Mouse (Mus musculus) liver (tissue): ENCODE results near the gene Kdm4c.
A peak's percentile ranks its signal among the peaks of the same experiment; 100 is the strongest.
"Not testable (repeated sequence)": the region's sequence is repeated elsewhere in the genome, so short reads cannot be mapped to it uniquely, and the experiment has no call there.

Experiments used
- DNase-seq: peaks from one replicate; pipeline ENCODE4 v3.0.0-alpha.2; 2020; ENCODE audit warnings: mixed read lengths

Kdm4c gene

DNA sequence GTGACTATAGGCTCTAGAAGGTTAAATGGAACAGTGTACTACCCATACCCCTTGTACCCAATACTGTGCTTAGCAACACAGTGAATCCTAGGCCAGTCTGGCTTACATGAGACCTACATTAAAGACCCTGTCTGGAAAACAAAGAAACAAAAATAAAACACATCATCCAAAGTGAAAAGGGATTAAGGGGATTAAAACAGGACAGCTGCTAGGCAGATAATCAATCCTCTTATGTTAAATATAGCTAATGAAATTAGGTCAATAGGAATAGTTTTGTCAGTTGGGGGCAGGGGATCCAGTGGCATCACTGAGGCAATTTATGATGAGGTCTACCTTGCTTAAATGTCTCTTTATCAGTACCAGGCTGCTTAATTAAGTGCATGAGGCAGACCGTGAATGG is at the start of gene Kdm4c:
Gene Kdm4c (plus strand): TSS at position 322 of the 400 bp plus-strand sequence.
- DNase-seq, result no peak

DNA sequence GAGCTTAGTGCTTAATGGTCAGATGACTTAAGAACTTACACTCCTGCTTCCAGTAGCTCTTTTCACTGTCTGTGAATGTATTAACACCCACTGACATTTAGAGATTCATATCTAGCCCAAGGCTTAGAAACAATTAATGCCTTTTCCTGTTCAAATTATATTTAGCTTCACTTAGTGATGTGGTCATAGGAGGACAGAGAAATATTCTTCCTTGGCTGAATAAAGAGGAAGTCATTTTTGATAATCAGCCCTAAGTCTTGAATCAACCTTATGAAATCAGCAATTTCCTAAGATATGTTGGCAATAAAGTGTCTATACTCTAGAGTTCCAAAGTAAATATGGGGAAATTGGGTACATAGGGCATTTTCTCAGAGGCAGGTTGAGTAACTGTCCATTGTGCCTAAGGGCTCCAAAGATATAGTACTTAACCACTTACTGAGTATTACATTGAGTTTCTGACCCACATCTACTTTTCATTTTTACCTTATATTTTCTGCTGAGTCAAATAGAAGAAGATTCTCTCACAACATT is 41.0 kb upstream of the Kdm4c start:
- DNase-seq, result no peak

DNA sequence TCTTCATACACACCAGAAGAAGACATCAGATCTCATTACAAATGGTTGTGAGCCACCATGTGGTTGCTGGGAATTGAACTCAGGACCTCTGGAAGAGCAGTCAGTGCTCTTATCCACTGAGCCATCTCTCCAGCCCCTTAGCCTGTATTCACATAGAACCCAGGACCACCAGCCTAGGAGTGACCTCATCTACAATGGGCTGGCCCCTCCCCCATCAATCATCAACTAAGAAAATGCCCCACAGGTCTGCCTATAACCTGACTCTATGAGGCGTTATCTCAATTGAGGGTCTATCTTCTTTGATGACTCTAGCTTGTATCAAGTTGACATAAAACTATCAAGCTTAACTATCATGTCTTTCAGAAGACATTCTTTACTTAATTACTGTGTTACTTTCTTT is 20.5 kb upstream of the Kdm4c start:
- not testable (repeated sequence) for DNase-seq

DNA sequence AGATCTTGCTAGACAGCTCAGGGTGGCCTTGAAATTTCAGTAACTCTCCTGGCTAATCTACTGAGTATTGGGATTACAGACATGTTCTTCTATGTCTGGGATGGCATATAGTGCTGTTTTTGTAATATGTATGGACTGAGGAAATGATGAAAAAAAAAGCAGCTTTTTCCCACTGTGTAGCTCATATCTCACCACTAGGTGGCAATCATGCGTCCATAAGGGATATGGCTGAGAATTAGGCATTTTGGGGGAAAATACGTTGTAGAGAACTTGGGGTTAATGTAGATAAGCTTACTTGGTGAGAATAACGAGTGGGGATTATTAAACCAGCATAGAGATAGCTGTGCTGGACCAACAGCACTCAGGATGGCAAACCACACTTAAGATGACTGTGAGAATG is 19.9 kb upstream of the Kdm4c start:
- DNase-seq, result no peak

DNA sequence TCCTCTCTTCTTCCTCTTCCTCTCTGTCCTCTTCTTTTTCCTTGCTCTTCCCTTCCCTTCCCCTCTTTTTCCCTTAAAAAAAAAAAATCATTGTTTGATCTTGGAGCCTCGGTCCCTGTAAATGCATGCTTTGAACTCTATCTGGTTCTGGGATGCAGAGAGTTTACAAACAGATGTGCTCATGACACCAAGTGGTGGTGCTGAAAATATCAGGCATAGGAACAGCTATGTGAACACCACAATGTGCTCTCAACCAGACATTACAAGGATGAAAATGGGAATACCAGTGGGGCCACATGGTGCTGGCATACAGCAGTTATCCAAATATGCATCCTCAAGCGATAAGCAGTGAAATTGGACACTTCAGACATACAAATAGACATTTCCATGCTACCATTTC is 18.1 kb upstream of the Kdm4c start:
- no peak for DNase-seq

DNA sequence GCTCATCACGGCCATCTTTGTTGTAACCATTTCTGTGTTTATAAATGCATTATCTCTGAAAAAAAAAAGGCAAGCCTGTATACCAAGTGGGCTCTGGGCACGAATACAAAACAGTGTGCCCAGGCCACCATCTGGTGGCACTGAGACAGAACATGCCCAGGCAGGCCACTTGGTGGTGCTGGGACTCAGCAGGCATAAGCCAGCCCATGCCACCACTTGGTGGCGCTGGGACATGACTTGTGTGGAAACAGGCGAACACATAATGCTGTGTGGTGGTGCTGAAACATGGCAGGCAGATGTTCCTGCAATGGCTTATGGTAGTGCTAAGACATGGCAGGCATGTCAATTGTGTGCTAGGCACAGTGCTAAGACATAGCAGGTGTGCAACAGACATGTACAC is 11.3 kb upstream of the Kdm4c start:
- peak; percentile 17 for DNase-seq

DNA sequence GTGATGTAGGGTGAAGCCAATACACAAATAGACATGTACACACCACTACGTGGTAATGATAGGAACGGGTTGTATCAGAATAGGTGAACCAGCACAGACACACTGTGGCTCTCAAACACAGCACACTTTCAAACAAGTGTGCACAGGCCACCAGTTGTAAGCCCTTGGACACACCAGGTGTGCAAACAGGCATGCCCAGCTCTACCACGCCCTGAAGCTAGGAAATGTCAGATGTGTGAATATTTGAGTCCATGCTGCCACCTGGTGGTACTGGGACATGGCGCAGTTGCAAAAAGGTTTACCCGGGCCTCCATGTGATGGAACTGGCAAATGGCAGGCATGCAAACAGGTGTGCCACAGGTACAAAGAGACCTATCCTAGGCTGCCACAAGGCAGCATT is 10.9 kb upstream of the Kdm4c start:
- DNase-seq, result peak; percentile 39

DNA sequence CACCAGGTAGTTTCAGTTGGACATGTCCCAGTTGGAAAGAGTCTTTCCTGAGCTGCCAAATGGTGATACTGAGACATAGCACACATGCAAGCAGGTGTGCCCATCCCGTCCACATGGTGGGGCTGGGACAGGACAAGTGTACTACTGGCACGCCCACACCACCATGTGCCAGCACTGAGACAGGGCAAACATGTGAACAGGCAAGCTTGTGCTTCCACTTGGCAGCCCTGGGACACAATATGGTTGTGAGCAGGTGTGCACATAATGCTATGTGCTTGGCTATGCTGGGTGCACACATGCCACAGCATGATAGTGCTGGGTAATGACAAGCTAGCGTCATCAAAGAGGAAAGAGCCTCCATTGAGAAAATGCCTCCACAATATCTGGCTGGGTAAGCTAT is 8.8 kb upstream of the Kdm4c start:
- no peak for DNase-seq

DNA sequence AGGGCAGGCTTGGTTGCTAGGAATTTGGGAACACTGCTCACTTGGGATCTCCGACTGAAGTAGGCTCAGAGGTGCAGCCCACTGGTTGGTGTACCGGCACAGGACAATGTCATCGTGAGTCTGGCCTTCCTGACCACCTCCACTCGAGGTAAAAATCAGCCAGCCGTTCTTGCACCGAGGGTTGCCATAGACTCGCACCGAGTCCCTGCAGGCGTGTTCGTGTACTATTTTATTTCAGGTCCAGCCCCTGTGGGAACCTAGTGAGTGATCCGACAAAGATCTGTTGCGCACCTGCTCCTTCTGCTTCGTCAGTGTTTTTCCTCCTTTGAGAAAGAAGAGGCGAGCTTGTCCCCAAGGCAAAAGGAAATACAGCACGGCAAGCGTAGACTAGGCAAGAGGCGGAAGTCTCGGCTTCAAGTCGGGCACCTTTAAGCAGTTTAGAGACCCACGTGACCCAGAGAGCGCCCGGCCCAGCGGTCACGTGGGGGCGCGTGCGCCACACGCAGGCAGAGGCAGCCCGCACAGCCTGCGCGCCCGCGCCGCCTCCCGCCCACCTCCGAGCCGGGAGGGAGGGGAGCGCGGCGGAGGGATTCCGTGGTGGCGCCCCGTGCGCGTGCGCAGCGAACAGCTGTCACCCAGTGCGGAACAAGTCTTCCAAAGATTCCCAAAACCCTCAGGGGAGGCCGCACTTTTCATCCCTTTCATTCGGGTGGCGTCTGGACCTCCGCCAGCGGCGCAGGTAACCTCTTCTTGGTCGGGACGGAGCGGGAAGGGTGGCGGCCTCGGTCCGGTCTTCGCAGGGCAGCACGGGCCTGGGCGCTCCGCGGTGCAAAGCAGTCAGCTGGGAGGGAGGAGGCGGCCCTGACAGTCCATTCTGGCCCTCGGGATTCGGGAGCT is 9.3 kb downstream of the Kdm4c start:
- DNase-seq, result peak; percentile 95

DNA sequence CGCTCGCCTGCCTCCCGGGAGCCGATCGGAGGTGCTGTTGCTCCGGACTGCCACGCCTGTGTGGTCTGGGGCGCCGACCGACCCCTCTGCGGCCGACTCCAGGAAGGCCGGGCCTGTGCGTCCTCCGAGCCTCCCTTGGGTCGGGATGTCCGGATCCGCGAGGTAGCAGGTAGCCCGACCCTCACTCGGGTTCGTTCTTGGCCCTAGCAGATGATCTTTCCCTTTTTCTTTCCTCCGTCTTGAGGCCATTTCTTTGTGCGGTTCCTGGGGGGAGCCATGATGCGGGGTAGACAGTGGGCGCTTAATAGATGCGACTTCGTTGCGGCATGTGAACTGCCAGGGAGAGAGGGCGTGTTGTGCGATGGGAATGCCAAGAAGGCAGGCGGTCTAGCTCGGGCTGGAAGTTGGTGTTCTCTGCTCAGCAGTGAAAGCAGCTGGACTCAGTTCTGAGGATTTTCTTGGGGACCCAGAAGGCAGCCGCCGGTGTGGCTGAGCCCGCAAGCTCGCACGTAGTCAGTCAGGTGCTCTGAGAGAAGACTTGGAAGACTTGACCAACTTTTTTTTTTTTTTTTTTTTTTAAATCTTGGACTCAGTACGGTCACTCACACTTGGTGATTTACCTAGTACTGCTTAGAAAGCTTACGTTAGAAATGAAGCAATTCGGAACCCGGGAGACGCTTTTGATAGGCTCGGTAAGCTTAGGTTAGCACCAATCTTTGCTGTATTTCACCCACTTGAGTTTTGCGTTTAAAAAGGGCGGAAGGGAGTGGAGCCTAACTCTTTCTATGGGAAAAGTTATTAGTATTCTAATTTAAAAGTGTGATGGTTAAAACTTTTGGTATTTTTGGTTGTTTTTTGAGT is 10.2 kb downstream of the Kdm4c start:
- DNase-seq, result peak; percentile 58

DNA sequence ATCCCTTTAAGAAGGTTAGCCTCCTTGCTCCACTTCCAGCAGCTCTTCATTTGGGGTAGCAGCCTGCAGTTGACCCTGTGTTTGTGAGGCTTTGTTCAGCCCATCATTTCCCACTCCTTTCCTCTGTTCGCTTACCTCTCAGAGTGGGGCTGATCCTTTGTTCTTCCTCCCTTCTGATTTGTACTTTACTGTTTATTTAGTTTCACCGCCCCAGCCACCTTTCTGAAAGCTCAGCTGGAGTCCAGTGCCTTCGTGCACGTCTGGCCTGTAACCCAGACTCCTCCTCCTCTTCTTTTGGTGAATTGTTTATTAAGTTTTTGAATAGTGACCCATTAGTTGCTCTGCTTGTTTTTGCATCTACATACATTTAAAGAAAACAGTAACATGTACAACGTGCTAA is 15.6 kb downstream of the Kdm4c start:
- DNase-seq, result no peak

DNA sequence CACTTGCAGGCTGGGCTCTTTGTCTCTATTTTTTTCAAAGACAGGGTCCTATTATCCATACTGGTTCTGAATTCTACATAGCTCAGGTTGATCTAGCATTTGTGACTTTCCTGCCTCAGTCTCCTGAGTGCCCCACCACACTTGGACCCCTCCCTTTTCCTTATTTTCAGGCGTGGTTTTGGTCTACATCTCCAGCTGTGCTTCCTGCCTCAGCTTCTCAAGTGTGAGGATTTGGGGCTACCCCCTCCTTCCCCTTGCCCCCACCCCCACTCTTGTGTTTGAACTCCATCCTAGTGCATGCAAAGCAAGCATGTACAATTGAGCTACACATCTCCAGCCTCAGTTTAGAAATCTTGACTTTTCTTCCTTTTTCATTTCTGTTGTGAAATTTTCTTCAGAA is 16.2 kb downstream of the Kdm4c start:
- no peak for DNase-seq

DNA sequence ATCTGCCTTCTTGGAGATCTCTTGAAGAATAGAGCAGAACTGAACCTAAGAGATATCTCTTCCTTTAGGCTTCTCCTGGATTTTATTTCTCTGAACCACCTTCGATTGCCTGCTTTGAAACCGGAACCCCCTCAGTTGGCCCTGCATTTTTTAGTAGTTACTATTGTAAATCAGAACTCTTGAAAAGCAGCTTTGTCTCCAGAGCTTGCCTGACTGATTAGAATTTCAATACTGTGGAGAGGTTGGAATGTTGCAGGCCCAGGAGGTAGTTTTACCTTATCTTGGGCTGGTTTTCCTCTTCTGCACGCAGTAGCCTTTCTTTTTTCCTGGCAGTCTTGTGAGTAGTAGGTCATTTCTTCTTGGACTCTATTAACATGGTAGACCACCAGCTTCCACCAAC is 17.0 kb downstream of the Kdm4c start:
- DNase-seq, result no peak

DNA sequence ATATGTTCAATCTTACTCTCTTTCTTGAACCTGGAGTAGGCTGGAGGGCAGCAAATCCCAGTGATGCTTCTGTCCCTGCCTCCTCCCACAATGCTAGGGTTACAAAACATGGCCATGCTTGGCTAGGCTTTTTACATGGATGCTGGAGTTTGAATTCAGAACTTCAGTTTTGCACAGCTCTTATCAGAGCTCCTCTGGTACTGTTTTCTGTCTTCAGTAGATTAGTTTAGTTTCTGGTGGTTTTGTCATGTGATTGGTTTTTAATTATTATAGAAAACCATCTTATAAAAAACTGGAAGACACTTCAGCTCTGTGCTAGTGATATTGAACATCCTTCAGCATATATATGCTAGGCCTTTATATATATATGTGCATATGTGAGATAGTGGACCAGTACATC is 19.6 kb downstream of the Kdm4c start:
- no peak for DNase-seq

DNA sequence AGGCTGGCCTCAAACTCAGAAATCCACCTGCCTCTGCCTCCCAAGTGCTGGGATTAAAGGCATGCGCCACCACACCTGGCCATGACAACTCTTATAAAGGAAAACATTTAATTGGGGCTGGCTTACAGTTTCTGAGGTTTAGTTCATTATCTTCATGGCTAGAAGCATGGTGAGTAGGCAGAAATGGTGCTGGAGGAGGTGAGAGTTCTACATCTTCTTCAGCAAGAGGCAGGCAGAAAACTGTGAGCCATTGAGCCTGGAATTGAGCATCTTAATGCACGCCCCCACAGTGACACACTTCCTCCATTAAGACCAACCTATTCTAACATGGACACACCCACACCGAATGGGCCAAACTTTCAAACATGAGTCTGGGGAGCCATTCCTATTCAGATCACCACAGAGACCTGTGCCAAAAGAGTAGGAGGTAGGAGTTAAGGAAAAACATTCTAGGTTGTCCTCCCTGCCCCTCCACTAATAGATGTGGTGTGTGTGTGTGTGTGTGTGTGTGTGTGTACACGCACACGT is 22.2 kb downstream of the Kdm4c start:
- DNase-seq, result no peak

DNA sequence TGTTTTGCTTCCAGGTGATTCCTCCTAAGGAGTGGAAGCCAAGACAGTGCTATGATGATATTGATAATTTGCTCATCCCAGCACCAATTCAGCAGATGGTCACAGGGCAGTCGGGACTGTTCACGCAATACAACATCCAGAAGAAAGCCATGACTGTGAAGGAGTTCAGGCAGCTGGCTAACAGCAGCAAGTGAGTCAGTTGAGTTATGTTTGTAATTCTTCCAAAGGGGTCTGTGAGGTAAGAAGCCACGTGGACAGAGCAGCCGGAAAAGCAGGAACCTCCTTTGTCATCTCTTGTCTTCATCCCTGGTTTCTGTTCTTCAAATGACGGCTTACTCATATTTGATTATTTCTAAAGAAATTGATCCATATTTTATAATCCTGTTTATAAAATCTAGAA is 28.9 kb downstream of the Kdm4c start:
- DNase-seq, result no peak

DNA sequence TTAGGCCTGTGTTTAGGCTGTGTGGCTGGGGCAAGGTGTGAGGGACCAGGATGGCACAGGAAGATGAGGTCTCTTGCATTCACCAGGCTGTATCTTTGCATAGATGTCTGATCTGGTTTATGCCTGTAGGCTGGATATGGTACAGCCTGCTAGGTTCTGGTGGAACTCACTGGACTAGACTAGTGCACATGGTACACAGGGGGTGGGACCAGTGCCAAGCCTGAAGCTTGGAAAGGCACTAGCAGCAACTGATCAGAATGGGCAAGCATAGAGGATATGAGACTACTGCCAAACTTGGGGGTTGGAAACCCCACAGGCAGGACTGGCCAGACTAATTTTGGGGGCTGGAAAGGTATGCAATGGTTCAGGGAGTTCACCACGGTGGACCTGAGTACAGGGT is 35.2 kb downstream of the Kdm4c start:
- DNase-seq, result no peak

DNA sequence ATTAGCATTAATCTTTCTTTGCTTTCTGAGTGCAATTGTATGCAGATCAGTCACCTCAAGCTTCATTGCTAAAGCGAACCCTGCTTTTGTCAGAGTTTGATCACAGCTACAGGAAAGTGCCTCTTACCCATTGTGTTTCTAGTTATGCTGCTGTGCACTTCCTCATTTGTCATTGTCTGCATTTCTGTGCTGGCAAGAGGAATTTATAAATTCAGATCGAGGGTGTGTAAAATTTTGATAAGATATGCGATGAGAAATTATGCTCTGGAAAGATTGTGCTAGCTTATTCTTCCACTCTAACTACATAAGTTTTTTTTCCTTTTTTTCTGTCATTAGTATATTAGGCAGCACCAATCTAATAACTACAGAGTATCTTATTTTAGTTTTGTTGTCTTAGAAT is 37.9 kb downstream of the Kdm4c start:
- DNase-seq, result no peak

DNA sequence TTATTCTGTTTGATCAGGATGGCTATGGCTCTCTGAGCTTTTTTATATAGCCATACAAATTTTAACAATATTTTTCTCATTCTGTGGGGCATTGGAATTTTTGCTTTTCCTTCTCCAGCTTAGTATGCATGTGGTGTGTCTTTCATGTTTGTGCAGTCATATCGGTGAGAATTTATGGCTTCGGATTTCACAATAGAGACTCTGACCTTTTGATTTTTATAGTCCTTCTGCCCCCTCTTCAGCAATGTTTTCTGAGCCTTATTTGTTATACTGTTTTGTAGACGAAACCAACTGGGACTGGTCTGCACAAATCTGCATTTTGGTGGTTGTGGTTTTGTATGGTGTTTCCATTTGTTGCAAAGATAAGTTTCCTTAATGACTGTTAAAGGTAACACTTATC is 45.6 kb downstream of the Kdm4c start:
- no peak for DNase-seq

DNA sequence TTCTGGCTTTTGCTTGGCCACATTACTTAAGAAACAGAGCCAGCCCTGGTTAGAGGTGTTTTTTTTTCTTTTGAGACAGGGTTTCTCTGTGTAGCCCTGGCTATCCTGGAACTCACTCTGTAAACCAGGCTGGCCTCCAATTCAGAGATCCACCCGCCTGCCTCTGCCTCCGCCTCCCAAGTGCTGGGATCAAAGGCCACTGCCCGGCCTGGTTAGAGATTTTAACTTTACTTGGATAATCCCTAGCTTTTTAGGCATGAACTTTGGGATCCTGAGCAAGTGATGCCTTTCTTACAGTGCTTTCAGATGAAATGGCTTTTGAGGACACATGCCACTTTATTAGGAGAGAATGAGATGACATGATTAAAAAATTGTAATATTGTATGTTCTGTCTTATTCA is 52.4 kb downstream of the Kdm4c start:
- DNase-seq, result no peak

DNA sequence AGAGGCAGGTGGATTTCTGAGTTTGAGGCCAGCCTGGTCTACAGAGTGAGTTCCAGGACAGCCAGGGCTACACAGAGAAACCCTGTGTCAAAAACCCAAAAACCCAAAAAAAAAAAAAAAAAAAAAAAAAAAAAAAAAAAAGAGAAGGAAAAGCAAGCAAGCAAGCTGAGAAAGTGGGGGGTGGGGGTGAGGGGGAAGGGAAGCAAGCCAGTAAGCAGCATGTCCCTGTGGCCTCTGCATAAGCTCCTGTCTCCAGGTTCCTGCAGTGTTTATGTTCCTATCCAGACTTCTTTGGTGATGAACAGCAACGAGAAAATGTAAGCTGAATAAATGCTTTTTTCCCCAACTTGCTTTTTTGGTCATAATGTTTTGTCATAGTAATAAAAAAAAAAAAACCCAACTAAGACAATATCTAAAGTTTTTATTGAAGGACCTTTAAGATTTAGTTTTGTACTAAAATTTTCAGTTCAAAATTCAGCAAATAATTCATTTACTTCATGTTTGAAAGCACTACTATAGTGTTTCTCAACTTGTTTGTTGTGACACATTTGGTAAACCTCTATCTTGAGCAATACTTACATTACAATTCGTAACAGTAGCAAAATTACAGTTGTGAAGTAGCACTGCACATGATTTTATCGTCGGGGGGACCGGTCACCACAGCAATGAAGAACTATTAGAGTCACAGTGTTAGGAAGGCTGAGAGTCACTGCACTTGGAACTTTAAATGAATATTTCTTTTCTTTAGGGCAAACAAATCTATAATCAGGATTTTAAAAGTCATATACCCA is 63.2 kb downstream of the Kdm4c start:
- no peak for DNase-seq

DNA sequence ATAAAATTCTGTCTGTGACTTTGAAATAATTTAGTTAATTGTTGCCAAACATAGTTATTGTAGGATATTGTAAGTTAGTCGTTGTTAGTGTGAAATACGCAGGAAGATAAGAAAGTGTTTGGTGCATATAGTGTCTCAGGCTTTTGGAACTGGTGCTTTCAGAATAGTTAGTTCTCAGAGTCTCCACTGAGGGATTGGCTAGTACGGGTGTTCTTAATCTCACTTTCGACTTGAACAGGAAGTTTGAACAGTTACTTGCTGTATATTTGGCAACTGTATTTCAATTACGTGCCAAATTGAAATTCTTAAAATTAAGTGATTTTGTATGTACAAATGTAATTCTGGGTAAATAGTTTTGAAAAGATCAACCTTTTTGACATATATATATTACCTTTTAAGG is 68.8 kb downstream of the Kdm4c start:
- no peak for DNase-seq

DNA sequence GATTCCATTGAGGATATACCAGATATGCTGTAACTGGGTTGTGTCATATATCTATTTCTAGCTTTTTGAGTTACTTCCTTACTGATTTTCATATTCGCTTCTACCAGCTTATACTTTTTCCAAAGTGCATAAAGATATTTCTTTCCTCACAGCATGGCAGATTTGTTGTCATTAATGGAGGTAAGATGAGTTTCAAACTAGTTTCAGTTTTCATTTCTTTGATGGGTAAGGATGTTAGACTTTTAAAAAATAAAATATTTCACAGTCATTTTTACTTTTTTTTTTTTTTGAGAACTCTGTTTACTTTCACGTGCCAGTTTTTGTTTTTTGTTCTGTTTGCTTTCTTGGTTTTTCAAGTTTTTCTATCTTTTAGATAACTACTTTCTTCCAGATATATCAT is 70.6 kb downstream of the Kdm4c start:
- DNase-seq, result no peak
